Mouse (Mus musculus) embryonic facial prominence, embryonic 12.5 days (tissue): ENCODE results near the gene Mettl5. TPM values are rescaled to one million over a fixed set of nuclear protein-coding genes. Genes with fewer than 3 reads are reported as not detected.
"Not testable (repeated sequence)": the region's sequence is repeated elsewhere in the genome, so short reads cannot be mapped to it uniquely, and the experiment has no call there.

ENCODE experiments used
- ATAC-seq: fragments of 200-750 bp; cut with Nextera tagmentation; 2 replicates; pipeline ENCODE4 v1.8.0; 2017; ENCODE audit not compliant: insufficient number of reproducible peaks, insufficient read depth, low FRiP score, low TSS enrichment
- H3K27ac ChIP-seq: fragments of 300-500 bp; sonication (generic); 2 replicates; pipeline ENCODE4 v1.5.1; 2016; ENCODE audit warnings: mild to moderate bottlenecking
- H3K27me3 ChIP-seq: fragments of 300-500 bp; sonication (generic); 2 replicates; pipeline ENCODE4 v1.6.1; 2016; ENCODE audit warnings: mild to moderate bottlenecking, moderate library complexity
- H3K36me3 ChIP-seq: fragments of 300-500 bp; sonication (generic); 2 replicates; pipeline ENCODE4 v1.6.1; 2016; ENCODE audit warnings: mild to moderate bottlenecking
- H3K4me1 ChIP-seq: fragments of 300-500 bp; sonication (generic); 2 replicates; pipeline ENCODE4 v1.6.1; 2016
- H3K4me2 ChIP-seq: fragments of 300-500 bp; sonication (generic); replicated peaks from 2 replicates; pipeline ENCODE4 v1.6.1; 2016; ENCODE audit warnings: mild to moderate bottlenecking, moderate library complexity
- H3K4me3 ChIP-seq: fragments of 300-500 bp; sonication (generic); 2 replicates; pipeline ENCODE4 v1.5.1; 2016; ENCODE audit warnings: mild to moderate bottlenecking
- H3K9ac ChIP-seq: fragments of 300-500 bp; sonication (generic); 2 replicates; pipeline ENCODE4 v1.6.1; 2016; ENCODE audit warnings: mild to moderate bottlenecking, moderate library complexity
- H3K9me3 ChIP-seq: fragments of 300-500 bp; sonication (generic); 2 replicates; pipeline ENCODE4 v1.6.1; 2016; ENCODE audit warnings: mild to moderate bottlenecking, moderate library complexity
- WGBS: fragments of 180-500 bp; shearing (Covaris S2); methylation state at CpG from one replicate; pipeline ENCODE4 v1.1.7; 2016; 5-methylcytosine and 5-hydroxymethylcytosine counted together
- polyA plus RNA-seq: library from polyadenylated mRNA; unstranded; fragments of >200 nt; fragmentation: Nextera tagmentation; extraction: Ambion mirVana; gene quantifications from 2 replicates; pipeline ENCODE4 v1.2.1, GENCODE M21; 2016

The Mettl5 gene
- polyA plus RNA-seq: 36.6 and 39.7 TPM in 2 replicates

- peak; percentile 89 for ATAC-seq
- WGBS: 2% methylated on average over 45 of the region's 45 CpGs
Observed at GRCm38 (mm10) chr2:69885451-69886305, at the start of gene Mettl5. TSS of gene Mettl5 (minus strand) at chr2:69885615.

GRCm38 (mm10) chr2:69924943-69925342 is 39.5 kb upstream of the Mettl5 start:
- H3K4me3 ChIP-seq: no peak overlapping the region
- H3K27me3 ChIP-seq: no peaks in the 10 kb centered on the region
- H3K9ac ChIP-seq: no peak overlapping the region
- no peak overlapping the region for H3K27ac ChIP-seq
- ATAC-seq: no peak
- H3K4me1 ChIP-seq: no peaks in the 10 kb centered on the region
- H3K9me3 ChIP-seq: no peaks in the 10 kb centered on the region
- no peak overlapping the region for H3K4me2 ChIP-seq
- WGBS: 74% methylated on average over 3 of the region's 3 CpGs
- H3K36me3 ChIP-seq: peaks cover 36% of the 10 kb centered on the region

More at GRCm38 (mm10) chr2:69885451-69886305, at the start of gene Mettl5:
- H3K4me3 ChIP-seq: peak within 1 kb of the TSS; percentile 59
- H3K27ac ChIP-seq: peak within 1 kb of the TSS; percentile 50; the same call in 1 of the 2 replicates
- no peaks in the 10 kb centered on the region for H3K36me3 ChIP-seq
- no peaks in the 10 kb centered on the region for H3K27me3 ChIP-seq
- H3K9me3 ChIP-seq: no peaks in the 10 kb centered on the region
- H3K9ac ChIP-seq: peak within 1 kb of the TSS; percentile 83
- H3K4me2 ChIP-seq: peak within 1 kb of the TSS; percentile 58
- H3K4me1 ChIP-seq: peaks cover 6% of the 10 kb centered on the region; the same call in 1 of the 2 replicates

- Histone ChIP-seq H3K36me3 (peaks cover 32% of the 10 kb centered on the region), H3K9ac (no peak overlapping the region), H3K27me3 (no peaks in the 10 kb centered on the region), H3K27ac (no peak overlapping the region), H3K4me2 (no peak overlapping the region), H3K4me1 (no peaks in the 10 kb centered on the region), H3K4me3 (no peak overlapping the region), H3K9me3 (no peaks in the 10 kb centered on the region)
- WGBS: 90% methylated on average over 3 of the region's 3 CpGs
- ATAC-seq: no peak
Observed at GRCm38 (mm10) chr2:69917301-69917700, 31.9 kb upstream of the Mettl5 start.

GRCm38 (mm10) chr2:69912801-69913200 is 27.4 kb upstream of the Mettl5 start:
- no peaks in the 10 kb centered on the region for H3K9me3 ChIP-seq
- 77% methylated on average over 2 of the region's 2 CpGs for WGBS

GRCm38 (mm10) chr2:69907394-69907793 is 22.0 kb upstream of the Mettl5 start:
- ATAC-seq, H3K4me2 ChIP-seq, H3K9ac ChIP-seq, H3K9me3 ChIP-seq, H3K27ac ChIP-seq, H3K4me3 ChIP-seq, H3K4me1 ChIP-seq, H3K27me3 ChIP-seq, H3K36me3 ChIP-seq: not testable (repeated sequence)
- 84% methylated on average over 4 of the region's 4 CpGs for WGBS

More at GRCm38 (mm10) chr2:69912801-69913200, 27.4 kb upstream of the Mettl5 start:
- Histone ChIP-seq H3K27ac (no peak overlapping the region), H3K27me3 (no peaks in the 10 kb centered on the region), H3K4me2 (no peak overlapping the region), H3K4me1 (no peaks in the 10 kb centered on the region), H3K9ac (no peak overlapping the region), H3K4me3 (no peak overlapping the region), H3K36me3 (peaks cover 13% of the 10 kb centered on the region)
- no peak for ATAC-seq

GRCm38 (mm10) chr2:69903541-69903940 is 18.1 kb upstream of the Mettl5 start:
- Histone ChIP-seq H3K36me3 (peaks cover 4% of the 10 kb centered on the region; the same call in 1 of the 2 replicates), H3K9ac (no peak overlapping the region), H3K4me2 (no peak overlapping the region), H3K27ac (no peak overlapping the region), H3K4me3 (no peak overlapping the region), H3K9me3 (no peaks in the 10 kb centered on the region), H3K27me3 (no peaks in the 10 kb centered on the region), H3K4me1 (peaks cover 4% of the 10 kb centered on the region)
- ATAC-seq: no peak
- WGBS: 95% methylated on average over 3 of the region's 3 CpGs

GRCm38 (mm10) chr2:69897618-69898575 is 12.5 kb upstream of the Mettl5 start:
- Histone ChIP-seq H3K27me3 (no peaks in the 10 kb centered on the region), H3K4me1 (peaks cover 6% of the 10 kb centered on the region)

GRCm38 (mm10) chr2:69897039-69897617 is 11.7 kb upstream of the Mettl5 start, which contains the start of gene Ubr3:
TSS of gene Ubr3 (plus strand) at chr2:69897246.
- H3K4me1 ChIP-seq: peaks cover 6% of the 10 kb centered on the region

More at GRCm38 (mm10) chr2:69897618-69898575, 12.5 kb upstream of the Mettl5 start:
- H3K27ac ChIP-seq: peak overlapping the region; percentile 93
- peak; percentile 68 for ATAC-seq
- H3K9ac ChIP-seq: peak overlapping the region; percentile 97
- H3K36me3 ChIP-seq: no peaks in the 10 kb centered on the region
- peak overlapping the region; percentile 90 for H3K4me2 ChIP-seq
- no peaks in the 10 kb centered on the region for H3K9me3 ChIP-seq
- under 1% methylated on average over 55 of the region's 55 CpGs for WGBS
- peak overlapping the region; percentile 96 for H3K4me3 ChIP-seq

GRCm38 (mm10) chr2:69896224-69896581 is 10.8 kb upstream of the Mettl5 start:
- Histone ChIP-seq H3K27me3 (no peaks in the 10 kb centered on the region), H3K36me3 (no peaks in the 10 kb centered on the region), H3K4me1 (peaks cover 6% of the 10 kb centered on the region), H3K27ac (no peak overlapping the region), H3K4me2 (no peak overlapping the region), H3K9me3 (no peaks in the 10 kb centered on the region), H3K4me3 (no peak overlapping the region), H3K9ac (no peak overlapping the region)
- no peak for ATAC-seq
- 91% methylated on average over 4 of the region's 4 CpGs for WGBS

More at GRCm38 (mm10) chr2:69897039-69897617, 11.7 kb upstream of the Mettl5 start, which contains the start of gene Ubr3:
- Histone ChIP-seq H3K4me2 (peak within 1 kb of the TSS; percentile 90), H3K36me3 (no peaks in the 10 kb centered on the region), H3K4me3 (peak within 1 kb of the TSS; percentile 96), H3K27me3 (no peaks in the 10 kb centered on the region), H3K9ac (peak within 1 kb of the TSS; percentile 97), H3K9me3 (no peaks in the 10 kb centered on the region), H3K27ac (peak within 1 kb of the TSS; percentile 93)
- WGBS: under 1% methylated on average over 65 of the region's 65 CpGs
- ATAC-seq: peak; percentile 98

- H3K9me3 ChIP-seq: no peaks in the 10 kb centered on the region
- no peak for ATAC-seq
- H3K27me3 ChIP-seq: no peaks in the 10 kb centered on the region
- no peak overlapping the region for H3K27ac ChIP-seq
- H3K4me1 ChIP-seq: peaks cover 6% of the 10 kb centered on the region
- no peak overlapping the region for H3K4me2 ChIP-seq
- H3K9ac ChIP-seq: no peak overlapping the region
- no peaks in the 10 kb centered on the region for H3K36me3 ChIP-seq
- no peak overlapping the region for H3K4me3 ChIP-seq
- 55% methylated on average over 14 of the region's 14 CpGs for WGBS
Observed at GRCm38 (mm10) chr2:69895502-69896223, 10.2 kb upstream of the Mettl5 start.
